Mouse (Mus musculus): Measurements from ENCODE around the gene Ank3. TPM values are rescaled to one million over a fixed set of nuclear protein-coding genes. Genes with fewer than 3 reads are reported as not detected.

Ank3 gene
- total and polyA plus RNA-seq, 2 experiments from 2014 or later, result 56.7 to 267 TPM

GRCm38 (mm10) chr10:69941001-69941400, 542.4 kb downstream of the Ank3 start:
- 90% methylated on average over 7 of the region's 7 CpGs for WGBS
- Histone ChIP-seq H3K9ac (no peak overlapping the region), H3K4me3 (ENCODE audit: low read depth, low read length) (no peak overlapping the region), H3K27ac (ENCODE audit: low read depth, low read length) (no peak overlapping the region), H3K27me3 (ENCODE audit: insufficient read depth, low read length) (no peaks in the 10 kb centered on the region), H3K36me3 (ENCODE audit: insufficient read depth) (0 out of 2 replicates have a peak, but pooled peaks cover 10% of the 10 kb centered on the region), H3K4me1 (ENCODE audit: insufficient read depth) (no peaks in the 10 kb centered on the region), H3K4me2 (ENCODE audit: low read depth) (no peak overlapping the region), H3K9me3 (ENCODE audit: low read length) (no peaks in the 10 kb centered on the region)
- no peak for TF ChIP-seq CTCF (IDR thresholded peaks at IDR 0.05; ENCODE audit: low read depth)
- DNase-seq (no peak), ATAC-seq (no peak)

- Histone ChIP-seq H3K4me3 (ENCODE audit: low read depth, low read length) (no peak overlapping the region), H3K9ac (no peak overlapping the region), H3K36me3 (ENCODE audit: insufficient read depth) (no peaks in the 10 kb centered on the region), H3K4me2 (ENCODE audit: low read depth) (no peak overlapping the region), H3K9me3 (ENCODE audit: low read length) (no peaks in the 10 kb centered on the region), H3K27ac (ENCODE audit: low read depth, low read length) (no peak overlapping the region), H3K4me1 (ENCODE audit: insufficient read depth) (no peaks in the 10 kb centered on the region), H3K27me3 (ENCODE audit: insufficient read depth, low read length) (no peaks in the 10 kb centered on the region)
- DNase-seq (no peak), ATAC-seq (no peak)
- no peak for TF ChIP-seq CTCF (IDR thresholded peaks at IDR 0.05; ENCODE audit: low read depth)
- 72% methylated on average over 9 of the region's 9 CpGs for WGBS
These were observed 546.3 kb downstream of the Ank3 start for GRCm38 (mm10) chr10:69944845-69945244.

- Histone ChIP-seq H3K9me3 (ENCODE audit: low read length) (no peaks in the 10 kb centered on the region), H3K36me3 (ENCODE audit: insufficient read depth) (no peaks in the 10 kb centered on the region; the same call in 1 of the 2 replicates), H3K27me3 (ENCODE audit: insufficient read depth, low read length) (no peaks in the 10 kb centered on the region), H3K4me3 (ENCODE audit: low read depth, low read length) (no peak overlapping the region), H3K27ac (ENCODE audit: low read depth, low read length) (no peak overlapping the region), H3K9ac (no peak overlapping the region), H3K4me2 (ENCODE audit: low read depth) (no peak overlapping the region), H3K4me1 (ENCODE audit: insufficient read depth) (no peaks in the 10 kb centered on the region)
- no peak for TF ChIP-seq CTCF (IDR thresholded peaks at IDR 0.05; ENCODE audit: low read depth)
- 39% methylated on average over 8 of the region's 8 CpGs for WGBS
- DNase-seq, result no peak
- ATAC-seq, result no peak
These were observed 547.3 kb downstream of the Ank3 start for GRCm38 (mm10) chr10:69945870-69946269.

GRCm38 (mm10) chr10:69946271-69946670, 547.7 kb downstream of the Ank3 start:
- WGBS, result 77% methylated on average over 8 of the region's 8 CpGs
- Histone ChIP-seq H3K4me3 (ENCODE audit: low read depth, low read length) (no peak overlapping the region), H3K9ac (no peak overlapping the region), H3K4me2 (ENCODE audit: low read depth) (no peak overlapping the region), H3K27me3 (ENCODE audit: insufficient read depth, low read length) (no peaks in the 10 kb centered on the region), H3K27ac (ENCODE audit: low read depth, low read length) (no peak overlapping the region), H3K36me3 (ENCODE audit: insufficient read depth) (no peaks in the 10 kb centered on the region; the same call in 1 of the 2 replicates), H3K9me3 (ENCODE audit: low read length) (no peaks in the 10 kb centered on the region), H3K4me1 (ENCODE audit: insufficient read depth) (no peaks in the 10 kb centered on the region)
- DNase-seq (no peak), ATAC-seq (no peak)
- TF ChIP-seq CTCF (IDR thresholded peaks at IDR 0.05; ENCODE audit: low read depth), result no peak

- no peaks in the 10 kb centered on the region for H3K9me3 ChIP-seq (ENCODE audit: low read length)
- H3K36me3 ChIP-seq (ENCODE audit: insufficient read depth), result no peaks in the 10 kb centered on the region; the same call in 1 of the 2 replicates
- no peak overlapping the region for H3K4me3 ChIP-seq (ENCODE audit: low read depth, low read length)
- ATAC-seq (no peak), DNase-seq (no peak)
- TF ChIP-seq CTCF (IDR thresholded peaks at IDR 0.05; ENCODE audit: low read depth), result no peak
- no peak overlapping the region for H3K27ac ChIP-seq (ENCODE audit: low read depth, low read length)
- no peaks in the 10 kb centered on the region for H3K4me1 ChIP-seq (ENCODE audit: insufficient read depth)
- no peaks in the 10 kb centered on the region for H3K27me3 ChIP-seq (ENCODE audit: insufficient read depth, low read length)
- 61% methylated on average over 6 of the region's 6 CpGs for WGBS
- H3K9ac ChIP-seq, result no peak overlapping the region
- H3K4me2 ChIP-seq (ENCODE audit: low read depth), result no peak overlapping the region
These were observed 548.5 kb downstream of the Ank3 start for GRCm38 (mm10) chr10:69947093-69947492.

GRCm38 (mm10) chr10:69950236-69950918, 551.8 kb downstream of the Ank3 start:
- Histone ChIP-seq H3K9me3 (ENCODE audit: low read length) (no peaks in the 10 kb centered on the region), H3K4me3 (ENCODE audit: low read depth, low read length) (no peak overlapping the region), H3K27ac (ENCODE audit: low read depth, low read length) (no peak overlapping the region), H3K36me3 (ENCODE audit: insufficient read depth) (peaks cover 10% of the 10 kb centered on the region), H3K27me3 (ENCODE audit: insufficient read depth, low read length) (no peaks in the 10 kb centered on the region), H3K4me1 (ENCODE audit: insufficient read depth) (no peaks in the 10 kb centered on the region), H3K9ac (no peak overlapping the region), H3K4me2 (ENCODE audit: low read depth) (no peak overlapping the region)
- 92% methylated on average over 11 of the region's 11 CpGs for WGBS
- TF ChIP-seq CTCF (IDR thresholded peaks at IDR 0.05; ENCODE audit: low read depth), result no peak
- DNase-seq, result no peak
- ATAC-seq, result no peak

GRCm38 (mm10) chr10:69950919-69951236, 552.3 kb downstream of the Ank3 start:
- H3K4me2 ChIP-seq (ENCODE audit: low read depth), result no peak overlapping the region
- no peak for TF ChIP-seq CTCF (IDR thresholded peaks at IDR 0.05; ENCODE audit: low read depth)
- H3K4me1 ChIP-seq (ENCODE audit: insufficient read depth), result no peaks in the 10 kb centered on the region
- no peak for DNase-seq
- no peaks in the 10 kb centered on the region for H3K27me3 ChIP-seq (ENCODE audit: insufficient read depth, low read length)
- H3K27ac ChIP-seq (ENCODE audit: low read depth, low read length), result no peak overlapping the region
- no peak overlapping the region for H3K9ac ChIP-seq
- 77% methylated on average over 9 of the region's 9 CpGs for WGBS
- ATAC-seq, result no peak
- no peak overlapping the region for H3K4me3 ChIP-seq (ENCODE audit: low read depth, low read length)
- no peaks in the 10 kb centered on the region for H3K9me3 ChIP-seq (ENCODE audit: low read length)
- peaks cover 12% of the 10 kb centered on the region for H3K36me3 ChIP-seq (ENCODE audit: insufficient read depth)

Data from forebrain, postnatal 0 days (tissue).